Mouse (Mus musculus): ENCODE measurements around the gene AY074887. TPM values are rescaled to one million over a fixed set of nuclear protein-coding genes. Genes with fewer than 3 reads are reported as not detected.
A peak's percentile ranks its signal among the peaks of the same experiment; 100 is the strongest.

Gene AY074887
- polyA plus RNA-seq (2014; fragmentation: Nextera tagmentation; extraction: Ambion mirVana) = 1.2 TPM in 2 replicates

DNA sequence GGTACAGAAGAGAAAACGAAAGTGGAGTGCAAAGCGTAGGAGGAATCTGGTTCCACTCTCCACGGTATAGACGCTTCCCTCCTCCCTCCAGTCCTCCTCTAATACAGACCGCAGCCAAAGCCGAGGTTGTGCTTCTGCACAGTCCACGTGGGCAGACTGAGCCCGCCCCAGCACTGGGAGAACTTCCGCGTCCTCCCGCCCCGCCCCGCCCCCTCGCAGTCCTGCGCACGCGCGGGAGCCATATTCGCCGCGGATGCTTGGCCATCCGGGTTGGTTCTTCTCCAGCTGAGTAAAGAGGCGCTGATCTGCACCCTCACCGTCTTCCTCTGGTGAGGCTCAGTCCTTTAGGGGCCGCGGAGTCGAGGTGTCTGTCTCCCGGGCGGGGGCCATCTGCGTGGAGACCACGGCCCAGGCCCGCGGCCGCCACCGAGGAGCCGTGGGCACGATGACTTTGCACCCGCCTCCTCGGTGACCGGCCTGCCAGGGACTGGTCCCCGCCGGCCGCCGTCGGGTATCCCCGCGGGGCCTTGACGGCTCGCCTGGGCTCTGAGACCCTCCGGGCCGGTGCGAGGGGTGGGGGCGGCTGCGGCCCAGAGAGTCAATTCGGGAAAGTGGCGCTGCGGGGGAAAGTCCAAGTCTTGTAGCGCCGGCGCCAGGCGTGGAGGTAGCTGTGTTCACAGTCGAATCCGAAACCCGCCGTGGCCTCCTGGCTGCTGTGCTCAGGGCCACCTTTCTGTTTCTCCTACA is at the start of gene AY074887, which contains the start of gene Psma4:
TSS of gene AY074887 (minus strand) at position 424 of the 747 bp plus-strand sequence.
TSS of gene Psma4 (plus strand) at position 216 of the 747 bp plus-strand sequence.
- no peaks in the 10 kb centered on the region for H3K27me3 ChIP-seq (ENCODE audit: control insufficient read depth, insufficient read depth, low read length)
- peak within 1 kb of the TSS; percentile 93 for H3K27ac ChIP-seq (ENCODE audit: low read depth, low read length)
- peak within 1 kb of the TSS; percentile 81 for H3K4me3 ChIP-seq (ENCODE audit: low read depth, low read length)
- H3K4me1 ChIP-seq (replicated peaks; ENCODE audit: control insufficient read depth, insufficient read depth, low read length) = no peaks in the 10 kb centered on the region; the same call in 1 of the 2 replicates
- ATAC-seq (ENCODE audit: low FRiP score) = peak; percentile 100
- H3K36me3 ChIP-seq (ENCODE audit: control insufficient read depth, insufficient read depth, low read length) = no peaks in the 10 kb centered on the region
- H3K4me2 ChIP-seq (replicated peaks; ENCODE audit: low read depth, low read length) = peak within 1 kb of the TSS; percentile 74
- WGBS = 0% methylated on average over 58 of the region's 65 CpGs
- H3K9ac ChIP-seq (ENCODE audit: low read depth, low read length) = peak within 1 kb of the TSS; percentile 76
- peak; percentile 95 for DNase-seq (ENCODE audit: low spot score)
- H3K9me3 ChIP-seq (ENCODE audit: control insufficient read depth, low read length) = no peaks in the 10 kb centered on the region

DNA sequence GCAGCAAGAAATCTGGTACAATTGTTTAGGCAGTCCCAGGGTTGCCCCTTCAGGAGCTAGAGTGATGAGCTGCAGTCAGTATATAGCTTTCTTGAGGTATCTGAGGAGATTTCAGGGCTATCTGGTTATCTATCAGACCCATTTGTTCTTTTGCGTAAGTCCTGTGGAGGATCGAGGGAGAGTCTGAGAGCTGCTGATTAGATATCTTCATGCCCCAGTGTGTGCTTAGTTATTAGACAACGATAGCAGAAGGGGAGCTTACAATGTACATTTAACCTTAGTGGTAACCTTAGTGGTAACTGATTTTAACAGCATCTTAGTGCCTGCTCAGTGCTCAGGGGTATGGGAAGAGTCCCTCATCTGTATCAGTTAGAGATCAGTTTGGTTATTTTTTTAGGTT is 44.8 kb upstream of the AY074887 start:
- Histone ChIP-seq H3K36me3 (ENCODE audit: control insufficient read depth, insufficient read depth, low read length) (no peaks in the 10 kb centered on the region), H3K4me2 (replicated peaks; ENCODE audit: low read depth, low read length) (no peak overlapping the region), H3K4me1 (replicated peaks; ENCODE audit: control insufficient read depth, insufficient read depth, low read length) (no peaks in the 10 kb centered on the region), H3K4me3 (ENCODE audit: low read depth, low read length) (no peak overlapping the region), H3K27ac (ENCODE audit: low read depth, low read length) (no peak overlapping the region), H3K9me3 (ENCODE audit: control insufficient read depth, low read length) (no peaks in the 10 kb centered on the region), H3K9ac (ENCODE audit: low read depth, low read length) (no peak overlapping the region), H3K27me3 (ENCODE audit: control insufficient read depth, insufficient read depth, low read length) (no peaks in the 10 kb centered on the region)
- ATAC-seq (ENCODE audit: low FRiP score) (no peak), DNase-seq (ENCODE audit: low spot score) (no peak)
- 90% methylated on average over 3 of the region's 3 CpGs for WGBS

GRCm38 (mm10) chr9:54994381-54994780 is 43.6 kb upstream of the AY074887 start:
- Histone ChIP-seq H3K4me2 (replicated peaks; ENCODE audit: low read depth, low read length) (no peak overlapping the region), H3K9me3 (ENCODE audit: control insufficient read depth, low read length) (no peaks in the 10 kb centered on the region), H3K9ac (ENCODE audit: low read depth, low read length) (no peak overlapping the region), H3K27ac (ENCODE audit: low read depth, low read length) (no peak overlapping the region), H3K4me1 (replicated peaks; ENCODE audit: control insufficient read depth, insufficient read depth, low read length) (no peaks in the 10 kb centered on the region), H3K4me3 (ENCODE audit: low read depth, low read length) (no peak overlapping the region), H3K36me3 (ENCODE audit: control insufficient read depth, insufficient read depth, low read length) (no peaks in the 10 kb centered on the region), H3K27me3 (ENCODE audit: control insufficient read depth, insufficient read depth, low read length) (no peaks in the 10 kb centered on the region)
- no peak for DNase-seq (ENCODE audit: low spot score)
- WGBS = 48% methylated on average over 3 of the region's 3 CpGs
- no peak for ATAC-seq (ENCODE audit: low FRiP score)

DNA sequence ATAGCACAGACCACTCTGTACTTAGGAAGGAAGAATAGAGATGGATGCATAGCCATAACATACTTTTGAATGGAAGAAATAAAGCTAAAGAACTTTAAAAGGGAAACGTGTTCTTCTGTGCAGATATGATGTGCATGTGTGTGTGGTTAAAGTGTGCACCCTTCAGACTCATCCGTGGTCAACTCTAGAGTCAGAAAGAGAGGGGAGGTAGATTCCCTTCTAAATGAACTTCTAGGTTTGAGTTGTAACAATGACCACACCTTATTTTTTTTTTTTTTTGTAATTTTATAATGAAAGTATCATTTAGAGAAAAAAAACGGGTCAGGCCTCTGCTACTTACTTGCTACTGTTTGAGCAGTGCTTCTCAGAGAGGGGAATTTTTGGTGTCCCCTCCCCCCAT is 39.6 kb upstream of the AY074887 start:
- no peak overlapping the region for H3K9ac ChIP-seq (ENCODE audit: low read depth, low read length)
- no peak for ATAC-seq (ENCODE audit: low FRiP score)
- no peaks in the 10 kb centered on the region for H3K4me1 ChIP-seq (replicated peaks; ENCODE audit: control insufficient read depth, insufficient read depth, low read length)
- no peak for DNase-seq (ENCODE audit: low spot score)
- H3K4me2 ChIP-seq (replicated peaks; ENCODE audit: low read depth, low read length) = no peak overlapping the region
- WGBS = 86% methylated on average over 3 of the region's 3 CpGs
- H3K27me3 ChIP-seq (ENCODE audit: control insufficient read depth, insufficient read depth, low read length) = no peaks in the 10 kb centered on the region
- H3K36me3 ChIP-seq (ENCODE audit: control insufficient read depth, insufficient read depth, low read length) = no peaks in the 10 kb centered on the region
- H3K27ac ChIP-seq (ENCODE audit: low read depth, low read length) = no peak overlapping the region
- H3K4me3 ChIP-seq (ENCODE audit: low read depth, low read length) = no peak overlapping the region
- H3K9me3 ChIP-seq (ENCODE audit: control insufficient read depth, low read length) = no peaks in the 10 kb centered on the region

DNA sequence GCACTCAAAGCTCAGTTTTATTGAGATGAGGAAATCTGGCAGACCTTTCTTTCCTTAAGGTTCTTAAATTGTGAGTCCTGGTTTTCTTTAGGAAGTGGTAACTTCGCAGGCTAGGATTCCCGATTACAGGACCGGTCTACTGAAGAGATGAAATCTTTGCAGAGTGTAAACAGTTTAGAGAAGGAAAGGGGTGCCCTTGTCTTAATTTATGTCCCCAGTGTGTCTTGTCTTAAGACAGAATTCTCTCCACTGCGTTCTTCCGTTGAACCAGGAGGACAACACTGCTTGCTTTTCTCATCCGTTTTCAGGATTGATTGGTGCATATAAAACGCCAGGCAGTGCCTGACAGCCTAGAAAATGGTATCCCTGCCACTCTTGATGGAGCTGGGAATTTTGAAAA is 31.6 kb upstream of the AY074887 start:
- peak; percentile 39 for DNase-seq (ENCODE audit: low spot score)
- Histone ChIP-seq H3K4me3 (ENCODE audit: low read depth, low read length) (peak overlapping the region; percentile 54), H3K4me2 (replicated peaks; ENCODE audit: low read depth, low read length) (peak overlapping the region; percentile 81), H3K27me3 (ENCODE audit: control insufficient read depth, insufficient read depth, low read length) (peaks cover 13% of the 10 kb centered on the region), H3K27ac (ENCODE audit: low read depth, low read length) (no peak overlapping the region), H3K9me3 (ENCODE audit: control insufficient read depth, low read length) (no peaks in the 10 kb centered on the region), H3K4me1 (replicated peaks; ENCODE audit: control insufficient read depth, insufficient read depth, low read length) (no peaks in the 10 kb centered on the region), H3K36me3 (ENCODE audit: control insufficient read depth, insufficient read depth, low read length) (no peaks in the 10 kb centered on the region), H3K9ac (ENCODE audit: low read depth, low read length) (0 out of 2 replicates have a peak overlapping the region, but pooled peaks have one; percentile 3)
- no peak for ATAC-seq (ENCODE audit: low FRiP score)
- WGBS = 5% methylated on average over 7 of the region's 7 CpGs

DNA sequence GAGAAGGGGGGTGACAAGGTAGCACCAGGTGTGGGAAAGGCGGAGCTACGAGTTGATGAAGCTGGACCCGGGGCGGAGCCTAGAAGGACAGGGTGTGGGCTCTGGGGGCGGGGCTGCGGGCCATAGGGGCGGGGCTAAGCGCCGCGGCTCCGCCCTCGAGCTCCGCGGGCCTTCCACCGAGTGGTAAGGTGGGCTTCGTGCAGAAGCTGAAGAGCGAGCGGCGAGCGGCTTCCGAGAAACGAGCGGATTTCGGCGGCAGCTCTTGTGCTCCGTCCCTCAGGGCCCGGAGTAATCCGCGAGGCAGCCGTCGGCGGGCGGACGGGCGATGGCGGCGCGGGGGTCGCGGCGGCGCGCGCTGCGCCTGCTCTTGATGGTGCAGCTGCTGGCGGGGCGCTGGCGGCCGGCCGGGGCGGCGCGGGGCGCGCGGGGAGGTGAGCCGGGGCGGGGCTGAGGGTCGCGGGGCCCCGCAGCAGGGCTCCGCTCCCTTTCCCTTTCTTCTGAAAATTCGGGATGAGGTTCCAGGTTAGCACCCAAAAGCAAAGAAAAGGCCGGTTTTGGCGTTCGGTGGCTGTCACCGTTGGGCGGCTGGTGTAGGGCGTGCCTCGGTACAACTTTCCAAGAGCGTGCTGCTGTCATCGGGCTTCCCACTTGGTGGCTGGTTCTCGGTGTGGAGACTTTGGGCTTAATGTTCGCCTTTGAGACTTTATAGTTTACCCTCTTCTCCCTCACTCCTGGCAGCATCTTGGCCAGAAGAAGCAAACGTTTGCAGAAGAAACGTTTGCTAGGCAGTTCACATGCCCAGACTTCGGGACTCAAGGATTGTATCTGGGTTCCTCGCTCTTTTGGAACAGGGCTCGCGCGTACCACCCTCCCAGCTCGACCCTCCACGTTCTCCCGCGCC is 30.7 kb upstream of the AY074887 start:
- H3K9ac ChIP-seq (ENCODE audit: low read depth, low read length) = peak overlapping the region; percentile 58; the same call in 1 of the 2 replicates
- DNase-seq (ENCODE audit: low spot score) (peak; percentile 85), ATAC-seq (ENCODE audit: low FRiP score) (peak; percentile 89)
- WGBS = 0% methylated on average over 62 of the region's 85 CpGs
- H3K9me3 ChIP-seq (ENCODE audit: control insufficient read depth, low read length) = no peaks in the 10 kb centered on the region
- peak overlapping the region; percentile 54 for H3K4me3 ChIP-seq (ENCODE audit: low read depth, low read length)
- 0 out of 2 replicates have a peak overlapping the region, but pooled peaks have one; percentile 17 for H3K27ac ChIP-seq (ENCODE audit: low read depth, low read length)
- H3K36me3 ChIP-seq (ENCODE audit: control insufficient read depth, insufficient read depth, low read length) = no peaks in the 10 kb centered on the region
- H3K4me1 ChIP-seq (replicated peaks; ENCODE audit: control insufficient read depth, insufficient read depth, low read length) = no peaks in the 10 kb centered on the region
- peaks cover 13% of the 10 kb centered on the region for H3K27me3 ChIP-seq (ENCODE audit: control insufficient read depth, insufficient read depth, low read length)
- H3K4me2 ChIP-seq (replicated peaks; ENCODE audit: low read depth, low read length) = peak overlapping the region; percentile 81

GRCm38 (mm10) chr9:54980674-54981073 is 29.9 kb upstream of the AY074887 start, which contains the start of gene Chrna5:
Gene Chrna5, plus strand, starts transcription at chr9:54980880.
- no peaks in the 10 kb centered on the region for H3K36me3 ChIP-seq (ENCODE audit: control insufficient read depth, insufficient read depth, low read length)
- H3K4me2 ChIP-seq (replicated peaks; ENCODE audit: low read depth, low read length) = peak within 1 kb of the TSS; percentile 81
- ATAC-seq (ENCODE audit: low FRiP score) = 0 out of 2 replicates have a peak, but pooled peaks have one; percentile 34
- peaks cover 13% of the 10 kb centered on the region for H3K27me3 ChIP-seq (ENCODE audit: control insufficient read depth, insufficient read depth, low read length)
- H3K9ac ChIP-seq (ENCODE audit: low read depth, low read length) = peak within 1 kb of the TSS; percentile 58; the same call in 1 of the 2 replicates
- 60% methylated on average over 8 of the region's 8 CpGs for WGBS
- DNase-seq (ENCODE audit: low spot score) = peak; percentile 23
- H3K4me3 ChIP-seq (ENCODE audit: low read depth, low read length) = peak within 1 kb of the TSS; percentile 54
- no peaks in the 10 kb centered on the region for H3K4me1 ChIP-seq (replicated peaks; ENCODE audit: control insufficient read depth, insufficient read depth, low read length)
- 0 out of 2 replicates have a peak within 1 kb of the TSS, but pooled peaks have one; percentile 17 for H3K27ac ChIP-seq (ENCODE audit: low read depth, low read length)
- no peaks in the 10 kb centered on the region for H3K9me3 ChIP-seq (ENCODE audit: control insufficient read depth, low read length)

DNA sequence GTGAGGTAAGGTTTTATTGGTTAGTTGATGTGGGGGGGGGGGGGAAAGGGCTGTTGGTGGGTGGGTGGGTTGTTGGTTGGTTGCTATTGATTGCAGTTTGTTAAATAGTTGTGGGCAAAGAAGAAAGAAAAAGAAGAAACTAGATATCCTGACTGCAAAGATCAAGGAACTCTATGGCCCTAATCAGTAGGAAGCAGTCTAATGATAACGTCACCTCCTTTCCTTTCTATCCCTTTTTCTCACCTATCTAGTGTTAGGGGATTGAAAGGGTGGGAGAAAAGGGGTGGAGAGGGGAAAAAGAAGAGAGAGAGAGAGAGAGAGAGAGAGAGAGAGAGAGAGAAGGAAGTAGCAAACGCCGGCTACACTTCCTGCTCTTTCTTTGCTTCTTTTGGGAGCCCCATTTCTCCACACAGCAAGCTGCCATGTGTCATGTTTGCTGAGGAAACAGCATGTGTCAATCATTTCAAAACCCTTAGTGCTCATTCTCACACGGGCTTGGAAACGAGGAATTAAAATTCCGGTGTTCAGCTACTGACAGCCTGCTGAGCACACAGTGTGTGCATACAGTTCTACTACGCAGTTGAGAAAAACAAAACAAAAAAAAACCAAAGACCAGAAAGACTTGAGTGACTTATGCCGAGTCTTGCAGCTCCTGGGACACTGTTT is 19.3 kb upstream of the AY074887 start:
- no peak for ATAC-seq (ENCODE audit: low FRiP score)
- DNase-seq (ENCODE audit: low spot score) = no peak
- H3K4me2 ChIP-seq (replicated peaks; ENCODE audit: low read depth, low read length) = no peak overlapping the region
- H3K27me3 ChIP-seq (ENCODE audit: control insufficient read depth, insufficient read depth, low read length) = no peaks in the 10 kb centered on the region
- 62% methylated on average over 8 of the region's 8 CpGs for WGBS
- H3K27ac ChIP-seq (ENCODE audit: low read depth, low read length) = no peak overlapping the region
- H3K4me1 ChIP-seq (replicated peaks; ENCODE audit: control insufficient read depth, insufficient read depth, low read length) = no peaks in the 10 kb centered on the region
- H3K9ac ChIP-seq (ENCODE audit: low read depth, low read length) = no peak overlapping the region
- H3K36me3 ChIP-seq (ENCODE audit: control insufficient read depth, insufficient read depth, low read length) = no peaks in the 10 kb centered on the region
- H3K4me3 ChIP-seq (ENCODE audit: low read depth, low read length) = no peak overlapping the region
- no peaks in the 10 kb centered on the region for H3K9me3 ChIP-seq (ENCODE audit: control insufficient read depth, low read length)

Measured in hindbrain, embryonic 11.5 days (tissue).